Mouse (Mus musculus): ENCODE results near the gene Hmcn1. TPM values are rescaled to one million over a fixed set of nuclear protein-coding genes. Genes with fewer than 3 reads are reported as not detected.

Hmcn1 gene
- total RNA-seq, 2 experiments from 2014 or later: 76.6 to 87.1 TPM

Other genes starting within 250 kb of the Hmcn1 start
- gene Gm47985, start 189.1 kb upstream of the Hmcn1 start, total RNA-seq (2021): under 1 TPM in 1 of 2 experiments, not detected in 1; 0.29 TPM
- gene Gm8947, start 198.9 kb upstream of the Hmcn1 start, total RNA-seq (2021): under 1 TPM in 1 of 2 experiments, not detected in 1; 0.17 TPM
- not detected for gene Gm47995, start 205.0 kb upstream of the Hmcn1 start, total RNA-seq (2021)
- not detected for gene 3110040M04Rik, start 210.7 kb upstream of the Hmcn1 start, total RNA-seq (2021)
- not detected for gene Gm47996, start 216.7 kb upstream of the Hmcn1 start, total RNA-seq (2021)